Mouse (Mus musculus): Measurements from ENCODE around the gene Wnt7a.

Wnt7a gene

GRCm38 (mm10) chr6:91410961-91411368 lies at the start of gene Wnt7a:
Wnt7a (minus strand) TSS chr6:91411363.
- DNase-seq (ENCODE audit: low spot score in 2 of 2) = no peak

GRCm38 (mm10) chr6:91459471-91459870 lies 48.3 kb upstream of the Wnt7a start:
- DNase-seq (ENCODE audit: low spot score in 2 of 2) = no peak

DNA sequence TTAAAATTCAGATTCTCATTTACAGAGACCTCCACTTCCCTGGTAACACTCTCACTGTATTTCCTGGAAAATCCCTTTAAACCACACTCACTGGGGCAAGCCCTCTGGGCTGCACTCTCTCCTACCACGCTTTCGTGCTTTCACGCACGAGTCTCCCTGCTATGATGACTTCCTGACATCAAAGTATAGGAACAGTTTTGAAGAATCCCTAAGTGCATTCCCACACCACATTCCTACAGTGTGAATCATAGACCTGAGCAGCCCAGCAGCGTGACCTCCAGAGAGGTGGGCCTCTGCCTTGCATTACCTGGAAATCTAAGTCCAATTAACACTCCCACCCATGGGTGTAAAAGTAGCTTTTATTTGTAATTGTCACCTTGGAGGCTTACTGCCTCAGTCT lies 43.4 kb upstream of the Wnt7a start:
- no peak for DNase-seq (ENCODE audit: low spot score in 2 of 2)

DNA sequence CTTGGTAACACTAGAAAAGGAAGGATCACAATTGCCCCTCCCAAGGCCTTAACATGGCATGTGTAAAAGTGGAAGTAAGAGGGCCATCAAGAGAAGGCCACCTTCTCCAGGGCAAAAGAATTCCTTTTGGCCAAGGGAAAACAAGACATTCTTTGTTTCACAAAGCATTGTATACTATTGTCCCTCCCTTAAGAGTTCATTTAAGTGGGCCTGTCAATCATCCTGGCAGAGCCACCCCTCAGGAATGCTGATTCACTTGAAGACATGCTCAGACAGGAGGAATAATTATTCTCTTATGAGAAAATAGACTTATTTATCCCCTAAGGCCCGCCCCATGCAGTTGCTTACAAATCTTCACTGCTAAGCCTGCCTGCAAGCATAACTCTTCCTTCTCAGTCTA lies 40.9 kb upstream of the Wnt7a start:
- no peak for DNase-seq (ENCODE audit: low spot score in 2 of 2)

- no peak for DNase-seq (ENCODE audit: low spot score in 2 of 2)
Observed at GRCm38 (mm10) chr6:91449472-91450225, 38.5 kb upstream of the Wnt7a start.

- DNase-seq (ENCODE audit: low spot score in 2 of 2) = no peak
Observed at GRCm38 (mm10) chr6:91445316-91445715, 34.2 kb upstream of the Wnt7a start.

DNA sequence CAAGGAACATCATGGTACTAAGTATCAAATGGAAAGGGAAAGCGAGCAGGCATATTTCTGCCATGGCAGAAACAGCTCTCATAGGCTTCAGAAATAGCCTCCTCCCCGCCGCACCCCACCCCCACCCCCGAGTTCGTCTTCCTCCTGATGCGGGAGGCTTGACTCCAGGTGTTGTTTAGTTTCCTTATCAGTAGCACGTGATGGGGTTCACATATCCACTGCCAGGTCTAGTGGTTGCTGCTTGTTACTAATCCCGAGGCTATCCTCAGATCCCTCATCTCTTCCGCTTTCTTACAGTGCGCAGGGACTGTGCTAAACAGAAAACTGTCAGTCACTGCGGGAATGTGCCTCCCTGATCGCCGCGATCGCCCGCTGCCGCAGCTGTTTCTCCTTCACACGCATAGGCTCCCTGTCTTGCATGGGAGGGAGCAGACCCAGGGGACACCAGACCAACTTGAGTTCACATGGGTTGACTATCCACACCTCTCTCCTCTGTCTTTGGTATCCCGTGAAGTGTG lies 30.0 kb upstream of the Wnt7a start:
- DNase-seq (ENCODE audit: low spot score in 2 of 2) = no peak

- peak; percentile 88 to 93 for DNase-seq (ENCODE audit: low spot score in 2 of 2)
Observed at GRCm38 (mm10) chr6:91440474-91441144, 29.4 kb upstream of the Wnt7a start.

DNA sequence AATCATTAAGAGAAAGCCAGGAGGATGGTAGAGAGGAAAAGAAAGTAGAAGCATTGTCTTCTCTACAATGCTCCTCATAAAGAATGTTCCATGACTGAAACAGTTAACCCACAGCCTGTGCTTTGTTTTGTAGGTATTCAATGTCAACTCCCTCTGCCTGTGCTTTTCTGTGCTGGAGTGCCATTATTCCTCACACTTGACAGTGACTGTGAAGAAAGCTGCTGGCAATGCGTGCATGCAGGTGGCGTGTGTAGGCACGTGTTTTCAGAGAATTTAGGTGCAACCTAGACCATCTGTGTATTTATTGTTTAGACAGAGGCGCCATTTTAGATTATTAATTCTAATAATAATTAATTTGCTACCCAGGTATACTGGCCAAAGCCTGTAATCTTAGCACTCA lies 13.0 kb upstream of the Wnt7a start:
- no peak for DNase-seq (ENCODE audit: low spot score in 2 of 2)

DNA sequence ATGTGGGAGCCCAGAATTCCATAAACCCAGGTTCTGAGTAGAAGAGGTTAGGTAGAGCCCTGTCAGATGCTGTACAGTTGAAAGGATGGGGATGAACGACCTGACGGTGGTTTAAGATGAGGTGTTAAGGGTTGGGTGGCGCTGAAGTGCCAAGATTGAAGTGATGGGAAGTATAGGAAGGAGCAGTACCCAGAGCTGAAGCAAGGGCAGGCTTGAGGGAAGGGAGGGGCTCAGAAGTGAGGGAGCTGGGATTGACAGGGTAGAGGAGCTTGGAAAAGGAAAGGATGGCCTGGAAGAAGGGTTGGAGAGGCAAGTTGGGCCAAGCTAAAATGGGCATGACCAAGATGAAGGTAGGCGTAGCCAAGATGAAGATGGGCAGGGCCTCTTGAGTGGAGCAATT lies 10.5 kb upstream of the Wnt7a start:
- no peak for DNase-seq (ENCODE audit: low spot score in 2 of 2)

- DNase-seq (ENCODE audit: low spot score in 2 of 2) = no peak
Observed at GRCm38 (mm10) chr6:91417291-91417845, 6.2 kb upstream of the Wnt7a start.

GRCm38 (mm10) chr6:91416146-91416545 lies 5.0 kb upstream of the Wnt7a start:
- no peak for DNase-seq (ENCODE audit: low spot score in 2 of 2)

- peak in 1 of 2 experiments; percentile 33 for DNase-seq (ENCODE audit: low spot score in 2 of 2)
Observed at GRCm38 (mm10) chr6:91414890-91415289, 3.7 kb upstream of the Wnt7a start.

DNA sequence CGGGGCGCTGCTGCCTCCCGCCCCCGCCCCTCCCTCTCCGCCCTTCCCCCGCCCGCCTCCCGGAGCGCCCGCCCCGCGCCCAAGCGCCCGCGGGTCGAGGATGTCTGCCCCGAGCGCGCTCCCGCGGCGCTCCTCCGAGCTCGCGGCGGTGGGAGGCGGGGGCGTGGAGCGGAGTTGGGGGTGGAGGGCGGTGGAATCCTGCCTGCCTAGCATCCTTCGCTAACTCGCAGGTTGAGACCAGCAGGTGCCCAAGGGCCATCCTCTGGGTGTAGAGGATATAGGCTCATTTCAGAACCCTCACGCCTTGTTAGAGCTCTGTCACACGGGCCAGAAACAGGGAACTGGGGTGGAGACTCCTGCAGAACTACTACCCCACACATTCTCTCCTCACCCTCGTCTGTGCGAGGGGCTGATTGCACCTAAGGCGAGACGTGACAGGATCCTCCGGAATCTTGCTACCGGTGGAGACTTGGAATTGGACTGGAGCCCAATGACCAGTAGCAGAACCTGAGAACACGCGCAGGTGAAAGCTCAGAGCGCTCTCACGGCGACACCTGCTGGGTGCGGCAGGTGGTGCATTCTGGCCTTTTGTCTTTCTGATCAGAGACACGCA lies 312 bp upstream of the Wnt7a start:
- DNase-seq (ENCODE audit: low spot score in 2 of 2) = peak; percentile 15 to 58

- DNase-seq (ENCODE audit: low spot score in 2 of 2) = no peak
Observed at GRCm38 (mm10) chr6:91410168-91410780, 889 bp downstream of the Wnt7a start.

DNA sequence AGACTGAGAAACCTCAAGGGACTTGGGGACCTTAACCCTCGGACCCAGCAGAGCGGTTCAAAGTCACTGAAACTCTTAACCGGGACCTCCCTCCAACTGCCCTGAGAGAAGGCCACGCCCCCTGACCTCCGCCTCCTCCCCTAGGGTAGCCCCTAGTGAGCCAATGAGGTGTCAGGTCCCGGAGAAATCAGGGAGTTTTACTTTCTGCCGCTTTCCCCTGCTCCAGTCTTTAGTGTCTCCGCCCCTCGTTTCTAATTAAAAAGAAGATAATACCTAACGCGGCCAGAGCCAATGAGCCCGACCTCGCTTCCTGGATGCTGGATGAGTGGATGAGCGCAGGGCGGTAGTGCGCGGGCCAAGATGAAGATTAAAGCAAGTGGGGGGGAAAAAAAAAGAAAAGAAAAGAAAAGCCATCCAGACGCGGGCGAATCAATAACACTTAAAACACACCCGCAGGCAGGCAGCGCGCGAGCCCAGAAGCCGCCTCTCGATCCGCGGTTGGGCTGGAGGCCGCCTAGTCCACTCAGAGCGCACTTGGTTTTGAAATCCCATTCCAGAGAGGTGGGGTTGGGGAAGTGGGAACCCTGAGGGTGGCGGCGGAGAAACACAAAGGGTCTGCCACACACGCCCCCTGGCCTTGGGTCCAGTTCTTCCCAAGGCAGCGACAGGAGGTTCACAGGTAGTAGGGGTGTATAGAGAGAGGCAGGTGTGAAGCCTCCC lies 1.6 kb downstream of the Wnt7a start:
- no peak for DNase-seq (ENCODE audit: low spot score in 2 of 2)

DNA sequence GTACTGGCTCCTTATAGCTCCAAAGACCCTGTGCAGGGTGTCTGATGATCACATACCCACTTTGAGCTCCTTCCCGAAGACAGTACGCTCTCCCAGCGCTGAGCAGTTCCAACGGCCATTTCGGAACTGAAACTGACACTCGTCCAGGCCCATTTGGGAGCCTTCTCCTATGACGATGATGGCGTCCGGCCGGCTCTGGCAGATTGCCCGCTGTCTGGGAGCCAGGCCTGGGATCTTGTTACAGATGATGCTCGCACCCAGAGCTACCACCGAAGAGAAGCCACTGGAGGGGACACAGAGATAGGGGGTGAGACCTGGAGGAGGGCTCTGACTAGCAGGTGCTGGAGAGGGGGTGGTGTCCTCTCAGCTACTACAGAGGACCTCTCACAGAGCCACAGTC lies 2.5 kb downstream of the Wnt7a start:
- DNase-seq (ENCODE audit: low spot score in 2 of 2) = no peak

DNA sequence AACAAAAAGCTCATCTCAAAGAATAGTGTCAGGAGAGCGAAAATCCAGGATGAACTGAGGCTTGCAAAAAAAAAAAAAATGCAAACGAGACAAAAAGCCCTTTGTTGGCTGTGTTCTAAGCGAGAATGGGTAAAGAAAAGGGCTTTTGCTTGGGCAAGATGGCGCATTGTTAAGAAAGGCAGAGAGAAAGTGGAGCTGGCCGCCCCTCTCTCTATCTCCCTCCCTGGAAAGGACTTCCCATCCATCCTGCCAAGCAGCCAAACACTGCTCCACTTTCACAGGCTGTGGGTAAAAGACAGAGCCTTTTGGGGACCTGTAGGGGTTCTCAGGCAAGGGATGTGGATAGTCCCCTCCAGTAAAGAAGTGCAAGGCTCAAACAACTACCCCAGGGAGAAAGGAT lies 9.6 kb downstream of the Wnt7a start:
- no peak for DNase-seq (ENCODE audit: low spot score in 2 of 2)

DNA sequence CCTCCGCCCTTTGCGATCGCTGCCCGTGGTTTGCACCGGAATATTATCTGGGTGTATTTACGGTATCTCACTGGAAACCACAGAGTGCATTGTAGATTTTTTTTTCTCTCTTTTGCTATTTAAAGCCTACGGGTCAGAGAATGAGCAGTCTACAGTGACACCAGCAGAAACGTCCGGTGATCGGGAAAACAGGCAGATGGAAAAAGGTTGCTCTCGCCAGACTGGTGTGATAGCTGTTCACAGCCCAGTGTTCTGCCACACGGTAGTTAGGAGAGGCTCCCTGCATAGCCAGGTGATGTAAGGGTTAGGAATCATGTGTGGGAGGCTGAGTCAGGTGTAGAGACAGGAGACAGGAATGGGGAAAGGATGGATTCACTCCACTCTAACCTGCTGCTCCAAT lies 10.6 kb downstream of the Wnt7a start:
- DNase-seq (ENCODE audit: low spot score in 2 of 2) = no peak

DNA sequence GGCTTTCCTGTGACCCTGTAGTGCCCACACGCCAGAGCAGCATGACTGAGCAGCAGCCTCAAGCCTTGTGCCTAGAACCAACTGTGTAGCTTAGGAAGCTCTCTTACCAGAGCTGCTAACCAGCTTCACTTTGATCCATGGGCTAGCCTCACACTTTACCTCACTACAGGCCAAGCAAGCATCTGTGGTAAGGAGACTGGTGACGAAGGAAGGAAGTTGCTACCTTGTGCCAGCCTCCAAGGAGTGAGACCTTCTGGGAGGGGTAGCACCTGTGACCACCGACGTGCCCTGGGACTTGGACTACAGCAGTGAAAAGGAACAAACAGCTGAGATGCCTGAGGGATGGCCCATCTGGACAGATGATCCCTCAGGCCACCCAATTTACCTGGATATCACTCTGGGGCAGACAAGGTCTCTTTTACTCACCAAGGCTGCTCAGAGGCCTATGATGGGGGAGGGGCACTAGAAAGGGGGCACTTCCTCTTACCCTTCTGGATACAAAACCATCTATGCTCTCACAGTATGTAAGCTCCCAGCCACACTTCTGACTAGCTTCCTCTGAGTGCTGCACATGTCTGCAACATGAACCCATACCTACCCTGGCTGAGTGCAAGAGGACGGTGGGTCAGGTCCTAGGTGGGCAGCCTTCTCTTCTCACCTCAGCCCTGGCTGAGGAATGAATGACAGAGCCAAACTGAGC lies 18.5 kb downstream of the Wnt7a start:
- DNase-seq (ENCODE audit: low spot score in 2 of 2) = no peak

GRCm38 (mm10) chr6:91389141-91389540 lies 22.0 kb downstream of the Wnt7a start:
- DNase-seq (ENCODE audit: low spot score in 2 of 2) = no peak

Data from thymus, postnatal 10 days (tissue).